In the genomic region with DNA sequence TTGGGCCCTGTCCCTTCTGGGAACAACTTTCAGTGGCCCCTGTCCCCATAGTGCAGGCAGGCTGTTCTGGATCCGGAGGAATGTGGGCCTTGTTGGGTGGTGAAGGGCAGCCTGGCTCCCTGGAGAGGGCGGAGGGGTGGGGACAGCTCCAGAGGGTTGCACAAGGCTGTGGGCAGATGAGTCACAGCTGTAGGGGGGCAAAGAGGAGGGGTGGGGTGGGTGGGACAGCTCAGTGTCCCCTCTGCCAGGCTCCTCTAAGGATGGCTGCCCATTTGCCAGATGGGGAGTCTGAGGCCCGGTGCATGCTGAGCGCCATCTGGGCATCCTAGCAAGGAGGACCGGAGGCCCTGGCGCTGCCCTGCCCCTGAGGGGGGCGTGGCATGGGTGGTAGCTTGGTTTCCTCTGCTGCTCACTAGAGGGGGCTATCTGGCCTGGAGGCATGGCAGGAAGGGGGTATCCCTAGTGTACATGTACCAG, we compare ENCODE assay signal across 9 mouse cellular contexts. TPM values are rescaled to one million over a fixed set of nuclear protein-coding genes. Genes with fewer than 3 reads are reported as not detected.
DNase-seq lines count a peak whose midpoint lies in the region; ATAC-seq and TF ChIP-seq lines count a peak whose summit lies in the region.
"Had no signal": no experiment of that assay in that cellular context is flagged by ENCODE, and none has a peak within 500 bp of the region (broad histone marks: within the 10 kb centered on the region; RNA-seq: fewer than 3 reads in every experiment).

No protein-coding gene starts in this region.

- H3K4me3 ChIP-seq in forebrain, embryonic 15.5 days: no peak overlapping the region
- no peak overlapping the region for H3K4me3 ChIP-seq in forebrain, embryonic 16.5 days (replicated peaks; ENCODE audit: low read length)
- no peak overlapping the region for H3K4me3 ChIP-seq in midbrain, embryonic 15.5 days
- H3K4me3 ChIP-seq in midbrain, embryonic 16.5 days (ENCODE audit: low read depth, low read length): no peak overlapping the region
- H3K4me3 ChIP-seq in embryonic facial prominence, embryonic 12.5 days: no peak overlapping the region
- no peak overlapping the region for H3K4me3 ChIP-seq in myocyte

- H3K4me2 ChIP-seq in forebrain, embryonic 15.5 days (replicated peaks): no peak overlapping the region
- no peak overlapping the region for H3K4me2 ChIP-seq in forebrain, embryonic 16.5 days (ENCODE audit: low read length)
- H3K4me2 ChIP-seq in midbrain, embryonic 15.5 days: no peak overlapping the region
- H3K4me2 ChIP-seq in midbrain, embryonic 16.5 days (ENCODE audit: low read length): no peak overlapping the region
- no peak overlapping the region for H3K4me2 ChIP-seq in embryonic facial prominence, embryonic 12.5 days (replicated peaks)
- H3K4me2 ChIP-seq in myocyte (ENCODE audit: low read depth): peak overlapping the region; percentile 89

- peaks cover 44% of the 10 kb centered on the region for H3K36me3 ChIP-seq in forebrain, embryonic 15.5 days
- peaks cover 25% of the 10 kb centered on the region for H3K36me3 ChIP-seq in forebrain, embryonic 16.5 days (ENCODE audit: control insufficient read depth, insufficient read depth)
- H3K36me3 ChIP-seq in midbrain, embryonic 15.5 days (replicated peaks): peaks cover 33% of the 10 kb centered on the region
- peaks cover 42% of the 10 kb centered on the region for H3K36me3 ChIP-seq in midbrain, embryonic 16.5 days (ENCODE audit: control insufficient read depth, insufficient read depth, low read length)
- H3K36me3 ChIP-seq in embryonic facial prominence, embryonic 12.5 days: peaks cover 54% of the 10 kb centered on the region
- peaks cover 9% of the 10 kb centered on the region for H3K36me3 ChIP-seq in myocyte (ENCODE audit: control insufficient read depth, insufficient read depth)

- no peaks in the 10 kb centered on the region for H3K9me3 ChIP-seq in forebrain, embryonic 15.5 days
- no peaks in the 10 kb centered on the region for H3K9me3 ChIP-seq in forebrain, embryonic 16.5 days (ENCODE audit: control insufficient read depth, low read length)
- H3K9me3 ChIP-seq in midbrain, embryonic 15.5 days: no peaks in the 10 kb centered on the region
- H3K9me3 ChIP-seq in midbrain, embryonic 16.5 days (replicated peaks; ENCODE audit: control insufficient read depth, low read length, poor library complexity, severe bottlenecking): no peaks in the 10 kb centered on the region
- no peaks in the 10 kb centered on the region for H3K9me3 ChIP-seq in embryonic facial prominence, embryonic 12.5 days

- TF ChIP-seq POLR2A in myocyte (IDR thresholded peaks at IDR 0.05; ENCODE audit: insufficient read length, low read depth): no peak

- H3K27ac ChIP-seq in forebrain, embryonic 15.5 days (replicated peaks): peak overlapping the region; percentile 48
- H3K27ac ChIP-seq in forebrain, embryonic 16.5 days (ENCODE audit: low read length): no peak overlapping the region
- 0 out of 2 replicates have a peak overlapping the region, but pooled peaks have one; percentile 17 for H3K27ac ChIP-seq in midbrain, embryonic 15.5 days
- no peak overlapping the region for H3K27ac ChIP-seq in midbrain, embryonic 16.5 days (ENCODE audit: low read length)
- 0 out of 2 replicates have a peak overlapping the region, but pooled peaks have one; percentile 47 for H3K27ac ChIP-seq in embryonic facial prominence, embryonic 12.5 days

- no peaks in the 10 kb centered on the region for H3K27me3 ChIP-seq in forebrain, embryonic 15.5 days
- no peaks in the 10 kb centered on the region for H3K27me3 ChIP-seq in forebrain, embryonic 16.5 days (replicated peaks; ENCODE audit: control insufficient read depth, insufficient read depth, low read length)
- no peaks in the 10 kb centered on the region for H3K27me3 ChIP-seq in midbrain, embryonic 15.5 days (replicated peaks)
- H3K27me3 ChIP-seq in midbrain, embryonic 16.5 days (ENCODE audit: control insufficient read depth, insufficient read depth, low read depth, low read length): no peaks in the 10 kb centered on the region
- H3K27me3 ChIP-seq in embryonic facial prominence, embryonic 12.5 days: no peaks in the 10 kb centered on the region
- no peaks in the 10 kb centered on the region for H3K27me3 ChIP-seq in myocyte (ENCODE audit: control insufficient read depth, insufficient read depth, insufficient read length)

- WGBS in forebrain, embryonic 15.5 days: 93% methylated on average over 7 of the region's 7 CpGs
- WGBS in forebrain, embryonic 16.5 days: 84% methylated on average over 7 of the region's 7 CpGs
- 89% methylated on average over 7 of the region's 7 CpGs for whole genome bisulfite sequencing in midbrain, embryonic 15.5 days
- 91% methylated on average over 6 of the region's 7 CpGs for WGBS in midbrain, embryonic 16.5 days
- WGBS in embryonic facial prominence, embryonic 12.5 days: 91% methylated on average over 7 of the region's 7 CpGs

- no peak for ATAC-seq in forebrain, embryonic 15.5 days (replicated peaks)
- ATAC-seq in forebrain, embryonic 16.5 days: no peak
- no peak for ATAC-seq in midbrain, embryonic 15.5 days (replicated peaks)
- ATAC-seq in midbrain, embryonic 16.5 days: no peak
- no peak for ATAC-seq in embryonic facial prominence, embryonic 12.5 days (ENCODE audit: insufficient number of reproducible peaks, insufficient read depth, low FRiP score, low TSS enrichment)
- ATAC-seq in inflammation-experienced regulatory T-cells, adult 6 months: no peak

- H3K79me2 ChIP-seq in myocyte (ENCODE audit: control insufficient read depth, insufficient read depth): peaks cover 90% of the 10 kb centered on the region

- H3K4me1 ChIP-seq in forebrain, embryonic 15.5 days: peaks cover 47% of the 10 kb centered on the region
- peaks cover 40% of the 10 kb centered on the region for H3K4me1 ChIP-seq in forebrain, embryonic 16.5 days (replicated peaks; ENCODE audit: control insufficient read depth, insufficient read depth, low read length)
- peaks cover 46% of the 10 kb centered on the region for H3K4me1 ChIP-seq in midbrain, embryonic 15.5 days
- H3K4me1 ChIP-seq in midbrain, embryonic 16.5 days (ENCODE audit: control insufficient read depth, insufficient read depth, low read length): peaks cover 30% of the 10 kb centered on the region
- peaks cover 45% of the 10 kb centered on the region for H3K4me1 ChIP-seq in embryonic facial prominence, embryonic 12.5 days

- H3ac ChIP-seq in myocyte (ENCODE audit: control insufficient read depth, insufficient read length): no peak overlapping the region

- DNase-seq in urinary bladder, adult 2 months (ENCODE audit: low spot score): no peak
- DNase-seq: kidney, postnatal 10 days had no signal

- H3K9ac ChIP-seq in forebrain, embryonic 15.5 days (replicated peaks): no peak overlapping the region
- no peak overlapping the region for H3K9ac ChIP-seq in forebrain, embryonic 16.5 days (replicated peaks; ENCODE audit: low read depth, low read length)
- H3K9ac ChIP-seq in midbrain, embryonic 15.5 days: no peak overlapping the region
- no peak overlapping the region for H3K9ac ChIP-seq in midbrain, embryonic 16.5 days (ENCODE audit: low read depth, low read length)
- H3K9ac ChIP-seq in embryonic facial prominence, embryonic 12.5 days: no peak overlapping the region

RNA-seq across cellular contexts. Expression of a gene that starts 8.2 kb away (rescaled TPM):
- 12.1 and 15.1 TPM in 2 replicates for polyA plus RNA-seq in forebrain, embryonic 15.5 days (2015; fragmentation: Nextera tagmentation; extraction: Ambion mirVana)
- 11.6 and 11.8 TPM in 2 replicates for polyA plus RNA-seq in forebrain, embryonic 16.5 days (2015; fragmentation: Nextera tagmentation; extraction: Ambion mirVana)
- polyA plus RNA-seq in midbrain, embryonic 15.5 days (2015; fragmentation: Nextera tagmentation; extraction: Ambion mirVana): 16.2 and 16.7 TPM in 2 replicates
- polyA plus RNA-seq in midbrain, embryonic 16.5 days (2015; fragmentation: Nextera tagmentation; extraction: Ambion mirVana): 11.3 and 12.6 TPM in 2 replicates
- polyA plus RNA-seq in embryonic facial prominence, embryonic 12.5 days (2016; fragmentation: Nextera tagmentation; extraction: Ambion mirVana): 21.7 and 22.3 TPM in 2 replicates
- 26.1 TPM for polyA plus RNA-seq in myocyte (2012; fragmentation: generic; extraction: Trizol)
- polyA plus RNA-seq in inflammation-experienced regulatory T-cells, adult 6 months (2017; shearing (Covaris generic)): 10 to 100 TPM in 1 of 3 experiments, 1 to 10 TPM in 2; 8.5 to 10.8 (median 9.3) TPM
- 30.0 and 39.0 TPM in 2 replicates for polyA plus RNA-seq in urinary bladder, adult 2 months (2012; rRNA removed)

RNA-seq across cellular contexts. Expression of a gene that starts 24.5 kb away (rescaled TPM):
- polyA plus RNA-seq in forebrain, embryonic 15.5 days (2015; fragmentation: Nextera tagmentation; extraction: Ambion mirVana): 54.9 and 57.8 TPM in 2 replicates
- polyA plus RNA-seq in forebrain, embryonic 16.5 days (2015; fragmentation: Nextera tagmentation; extraction: Ambion mirVana): 48.5 and 62.7 TPM in 2 replicates
- 59.2 and 66.3 TPM in 2 replicates for polyA plus RNA-seq in midbrain, embryonic 15.5 days (2015; fragmentation: Nextera tagmentation; extraction: Ambion mirVana)
- 49.7 and 52.2 TPM in 2 replicates for polyA plus RNA-seq in midbrain, embryonic 16.5 days (2015; fragmentation: Nextera tagmentation; extraction: Ambion mirVana)
- 57.5 and 62.0 TPM in 2 replicates for polyA plus RNA-seq in embryonic facial prominence, embryonic 12.5 days (2016; fragmentation: Nextera tagmentation; extraction: Ambion mirVana)
- 43.2 TPM for polyA plus RNA-seq in myocyte (2012; fragmentation: generic; extraction: Trizol)
- 10 to 100 TPM; 15.4 to 21.5 (median 17.1) TPM for polyA plus RNA-seq in inflammation-experienced regulatory T-cells, adult 6 months (2017; shearing (Covaris generic))
- polyA plus RNA-seq in urinary bladder, adult 2 months (2012; rRNA removed): 12.5 and 17.9 TPM in 2 replicates

RNA-seq across cellular contexts. Expression of a gene that starts 33.2 kb away (rescaled TPM):
- 633 and 637 TPM in 2 replicates for polyA plus RNA-seq in forebrain, embryonic 15.5 days (2015; fragmentation: Nextera tagmentation; extraction: Ambion mirVana)
- polyA plus RNA-seq in forebrain, embryonic 16.5 days (2015; fragmentation: Nextera tagmentation; extraction: Ambion mirVana): 652 and 674 TPM in 2 replicates
- 588 and 606 TPM in 2 replicates for polyA plus RNA-seq in midbrain, embryonic 15.5 days (2015; fragmentation: Nextera tagmentation; extraction: Ambion mirVana)
- 535 and 543 TPM in 2 replicates for polyA plus RNA-seq in midbrain, embryonic 16.5 days (2015; fragmentation: Nextera tagmentation; extraction: Ambion mirVana)
- 552 and 562 TPM in 2 replicates for polyA plus RNA-seq in embryonic facial prominence, embryonic 12.5 days (2016; fragmentation: Nextera tagmentation; extraction: Ambion mirVana)
- 3,891 TPM for polyA plus RNA-seq in myocyte (2012; fragmentation: generic; extraction: Trizol)
- polyA plus RNA-seq in inflammation-experienced regulatory T-cells, adult 6 months (2017; shearing (Covaris generic)): 1,000 to 10,000 TPM in 1 of 3 experiments, 100 to 1,000 TPM in 2; 925 to 1,158 (median 972) TPM
- polyA plus RNA-seq in urinary bladder, adult 2 months (2012; rRNA removed): 1,109 and 1,486 TPM in 2 replicates

RNA-seq across cellular contexts. Expression of a gene that starts 37.5 kb away (rescaled TPM):
- polyA plus RNA-seq in forebrain, embryonic 15.5 days (2015; fragmentation: Nextera tagmentation; extraction: Ambion mirVana): 211 and 229 TPM in 2 replicates
- 210 and 213 TPM in 2 replicates for polyA plus RNA-seq in forebrain, embryonic 16.5 days (2015; fragmentation: Nextera tagmentation; extraction: Ambion mirVana)
- polyA plus RNA-seq in midbrain, embryonic 15.5 days (2015; fragmentation: Nextera tagmentation; extraction: Ambion mirVana): 258 and 270 TPM in 2 replicates
- 227 and 233 TPM in 2 replicates for polyA plus RNA-seq in midbrain, embryonic 16.5 days (2015; fragmentation: Nextera tagmentation; extraction: Ambion mirVana)
- polyA plus RNA-seq in embryonic facial prominence, embryonic 12.5 days (2016; fragmentation: Nextera tagmentation; extraction: Ambion mirVana): 230 and 238 TPM in 2 replicates
- 126 TPM for polyA plus RNA-seq in myocyte (2012; fragmentation: generic; extraction: Trizol)
- 10 to 100 TPM; 22.1 to 27.1 (median 23.3) TPM for polyA plus RNA-seq in inflammation-experienced regulatory T-cells, adult 6 months (2017; shearing (Covaris generic))
- 119 TPM in 2 replicates for polyA plus RNA-seq in urinary bladder, adult 2 months (2012; rRNA removed)

RNA-seq across cellular contexts. Expression of a gene that starts 39.6 kb away (rescaled TPM):
- polyA plus RNA-seq in forebrain, embryonic 15.5 days (2015; fragmentation: Nextera tagmentation; extraction: Ambion mirVana): 56.8 and 61.3 TPM in 2 replicates
- polyA plus RNA-seq in forebrain, embryonic 16.5 days (2015; fragmentation: Nextera tagmentation; extraction: Ambion mirVana): 55.1 and 56.9 TPM in 2 replicates
- 66.3 and 67.3 TPM in 2 replicates for polyA plus RNA-seq in midbrain, embryonic 15.5 days (2015; fragmentation: Nextera tagmentation; extraction: Ambion mirVana)
- 52.5 and 58.3 TPM in 2 replicates for polyA plus RNA-seq in midbrain, embryonic 16.5 days (2015; fragmentation: Nextera tagmentation; extraction: Ambion mirVana)
- polyA plus RNA-seq in embryonic facial prominence, embryonic 12.5 days (2016; fragmentation: Nextera tagmentation; extraction: Ambion mirVana): 79.5 and 85.3 TPM in 2 replicates
- 120 TPM for polyA plus RNA-seq in myocyte (2012; fragmentation: generic; extraction: Trizol)
- 1 to 10 TPM; 3.1 to 5.4 (median 3.6) TPM for polyA plus RNA-seq in inflammation-experienced regulatory T-cells, adult 6 months (2017; shearing (Covaris generic))
- 58.2 and 61.1 TPM in 2 replicates for polyA plus RNA-seq in urinary bladder, adult 2 months (2012; rRNA removed)

Comparison
In these comparisons a context has a peak if more than half of its experiments do, and no peak if none do; other contexts are left out.
1. H3K27ac ChIP-seq: peak in forebrain, embryonic 15.5 days (single experiment), midbrain, embryonic 15.5 days (single experiment) and embryonic facial prominence, embryonic 12.5 days (single experiment); none in forebrain, embryonic 16.5 days (single experiment) and midbrain, embryonic 16.5 days (single experiment).